Mouse (Mus musculus) ZHBTc4 (cell line): ENCODE data around the gene Slc7a6os.
"Not testable (repeated sequence)": the region's sequence is repeated elsewhere in the genome, so short reads cannot be mapped to it uniquely, and the experiment has no call there.

ENCODE experiments used
- DNase-seq: peaks from one replicate; pipeline ENCODE4 v3.0.0-alpha.2; 2011; ENCODE audit warnings: low read depth, low spot score

Gene Slc7a6os

GRCm38 (mm10) chr8:106210821-106211345, at the start of gene Slc7a6os, which contains the start of gene Prmt7:
Gene Slc7a6os (minus strand): TSS chr8:106210935.
Gene Prmt7 (plus strand): TSS chr8:106210936.
- DNase-seq: peak; percentile 98

- no peak for DNase-seq
Measured at GRCm38 (mm10) chr8:106259579-106260255, 49.0 kb upstream of the Slc7a6os start.

- peak; percentile 60 for DNase-seq
Measured at GRCm38 (mm10) chr8:106258169-106258568, 47.4 kb upstream of the Slc7a6os start.

- peak; percentile 52 for DNase-seq
Measured at GRCm38 (mm10) chr8:106250186-106250585, 39.5 kb upstream of the Slc7a6os start.

GRCm38 (mm10) chr8:106237106-106237505, 26.4 kb upstream of the Slc7a6os start:
- no peak for DNase-seq

GRCm38 (mm10) chr8:106234567-106235261, 24.0 kb upstream of the Slc7a6os start:
- no peak for DNase-seq

GRCm38 (mm10) chr8:106232751-106233150, 22.0 kb upstream of the Slc7a6os start:
- DNase-seq: no peak

GRCm38 (mm10) chr8:106231536-106231935, 20.8 kb upstream of the Slc7a6os start:
- no peak for DNase-seq

GRCm38 (mm10) chr8:106226589-106226988, 15.9 kb upstream of the Slc7a6os start:
- DNase-seq: peak; percentile 78

- no peak for DNase-seq
Measured at GRCm38 (mm10) chr8:106219620-106220019, 8.9 kb upstream of the Slc7a6os start.

GRCm38 (mm10) chr8:106213959-106214358, 3.2 kb upstream of the Slc7a6os start:
- peak; percentile 37 for DNase-seq

- no peak for DNase-seq
Measured at GRCm38 (mm10) chr8:106211421-106211820, 686 bp upstream of the Slc7a6os start.

- DNase-seq: peak; percentile 53
Measured at GRCm38 (mm10) chr8:106210035-106210731, 552 bp downstream of the Slc7a6os start.

GRCm38 (mm10) chr8:106199596-106199995, 11.1 kb downstream of the Slc7a6os start:
- not testable (repeated sequence) for DNase-seq

- peak; percentile 69 for DNase-seq
Measured at GRCm38 (mm10) chr8:106198741-106199140, 12.0 kb downstream of the Slc7a6os start.

- DNase-seq: no peak
Measured at GRCm38 (mm10) chr8:106194062-106194461, 16.7 kb downstream of the Slc7a6os start.

GRCm38 (mm10) chr8:106193162-106193561, 17.6 kb downstream of the Slc7a6os start:
- no peak for DNase-seq

- DNase-seq: no peak
Measured at GRCm38 (mm10) chr8:106191639-106192038, 19.1 kb downstream of the Slc7a6os start.

- DNase-seq: no peak
Measured at GRCm38 (mm10) chr8:106189162-106189561, 21.6 kb downstream of the Slc7a6os start.

- DNase-seq: no peak
Measured at GRCm38 (mm10) chr8:106186394-106186793, 24.3 kb downstream of the Slc7a6os start.

GRCm38 (mm10) chr8:106185628-106186270, 25.0 kb downstream of the Slc7a6os start:
- no peak for DNase-seq

- DNase-seq: no peak
Measured at GRCm38 (mm10) chr8:106178428-106178827, 32.3 kb downstream of the Slc7a6os start.
